In the genomic region with DNA sequence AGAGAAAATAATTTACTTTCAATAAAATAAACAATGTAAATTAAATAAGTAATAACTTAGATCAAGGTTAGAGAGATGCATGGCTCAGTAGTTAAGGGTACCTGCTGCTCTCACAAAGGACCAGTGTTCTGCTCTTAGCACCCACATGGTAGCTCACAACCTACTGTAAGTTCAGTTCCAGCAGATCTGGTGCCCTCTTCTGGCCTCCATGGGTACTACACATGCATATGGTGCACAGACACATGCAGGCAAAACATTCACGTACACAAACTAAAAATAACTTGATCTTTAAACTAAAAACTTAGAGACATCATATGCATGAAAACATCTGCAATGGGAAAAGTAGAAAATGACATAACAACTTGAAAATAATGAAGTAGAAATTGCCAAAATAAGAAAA, we compare ENCODE assay signal across 19 mouse cellular contexts.
DNase-seq lines count a peak whose midpoint lies in the region; ATAC-seq and TF ChIP-seq lines count a peak whose summit lies in the region.
"Had no signal": no experiment of that assay in that cellular context is flagged by ENCODE, and none has a peak within 500 bp of the region (broad histone marks: within the 10 kb centered on the region; RNA-seq: fewer than 3 reads in every experiment).

No protein-coding gene starts in this region.

- H3K4me1 ChIP-seq in heart, adult 2 months (ENCODE audit: control insufficient read depth, insufficient read depth, low read length): no peaks in the 10 kb centered on the region
- H3K4me1 ChIP-seq in lung, postnatal 0 days (ENCODE audit: insufficient read depth, low read depth, low read length): no peaks in the 10 kb centered on the region
- H3K4me1 ChIP-seq in lung, adult 2 months (ENCODE audit: control insufficient read depth, insufficient read depth, low read length): no peaks in the 10 kb centered on the region
- H3K4me1 ChIP-seq in G1E (ENCODE audit: insufficient read depth, low read depth, low read length): no peaks in the 10 kb centered on the region
- H3K4me1 ChIP-seq in midbrain, embryonic 16.5 days (ENCODE audit: control insufficient read depth, insufficient read depth, low read length): no peaks in the 10 kb centered on the region
- H3K4me1 ChIP-seq: embryonic facial prominence, embryonic 13.5 days; limb, embryonic 13.5 days; midbrain, embryonic 12.5 days had no signal

- H3K9ac ChIP-seq in heart, adult 2 months (ENCODE audit: low read depth, low read length): no peak overlapping the region
- H3K9ac ChIP-seq in lung, postnatal 0 days (replicated peaks; ENCODE audit: low read depth): no peak overlapping the region
- no peak overlapping the region for H3K9ac ChIP-seq in midbrain, embryonic 16.5 days (ENCODE audit: low read depth, low read length)
- H3K9ac ChIP-seq: embryonic facial prominence, embryonic 13.5 days; limb, embryonic 13.5 days; midbrain, embryonic 12.5 days had no signal

- 85% methylated on average over 1 of the region's 1 CpGs for WGBS in heart, adult 2 months
- 89% methylated on average over 1 of the region's 1 CpGs for WGBS in lung, postnatal 0 days
- 86% methylated on average over 1 of the region's 1 CpGs for WGBS in lung, adult 2 months
- WGBS in midbrain, embryonic 16.5 days: 83% methylated on average over 1 of the region's 1 CpGs

- TF ChIP-seq POLR2A in heart, adult 2 months (IDR thresholded peaks at IDR 0.05; ENCODE audit: insufficient read depth, low read depth, low read length): no peak
- TF ChIP-seq POLR2A in lung, adult 2 months (IDR thresholded peaks at IDR 0.05; ENCODE audit: borderline replicate concordance, extremely low read depth, low read depth, low read length): no peak

- H3K4me3 ChIP-seq in heart, adult 2 months: no peak overlapping the region
- H3K4me3 ChIP-seq in lung, postnatal 0 days (ENCODE audit: low read depth, low read length): no peak overlapping the region
- H3K4me3 ChIP-seq in lung, adult 2 months (replicated peaks; ENCODE audit: extremely low read depth, low read depth, low read length): no peak overlapping the region
- H3K4me3 ChIP-seq in G1E (ENCODE audit: low read depth, low read length): no peak overlapping the region
- no peak overlapping the region for H3K4me3 ChIP-seq in midbrain, embryonic 16.5 days (ENCODE audit: low read depth, low read length)
- H3K4me3 ChIP-seq: embryonic facial prominence, embryonic 13.5 days; limb, embryonic 13.5 days; midbrain, embryonic 12.5 days had no signal

- DNase-seq in heart, adult 2 months: no peak
- no peak for DNase-seq in heart, postnatal 36 days
- DNase-seq in lung, postnatal 0 days (ENCODE audit: low spot score): no peak
- DNase-seq in lung, adult 2 months: no peak
- no peak for DNase-seq in G1E (ENCODE audit: low spot score)
- DNase-seq in splenic B cell, adult 2 months (ENCODE audit: low read depth, low spot score): peak; percentile 6
- DNase-seq in gastrocnemius, adult 8-10 months (ENCODE audit: low spot score in 2 of 2): no peak
- DNase-seq: adrenal gland, postnatal 14 days; cerebellum, postnatal 36 days; kidney, adult 18-20 months; kidney, postnatal 36 days; layer of hippocampus, postnatal 36 days; lung, postnatal 14 days; right cerebral cortex, postnatal 14 days; thymus, postnatal 25 days had no signal

- no peak for TF ChIP-seq EP300 in heart, adult 2 months (IDR thresholded peaks at IDR 0.05; ENCODE audit: insufficient read depth, low read depth, low read length)
- no peak for TF ChIP-seq EP300 in lung, postnatal 0 days (IDR thresholded peaks at IDR 0.05)

- no peaks in the 10 kb centered on the region for H3K9me3 ChIP-seq in lung, postnatal 0 days (ENCODE audit: low read length)
- H3K9me3 ChIP-seq in G1E (replicated peaks): peaks cover 5% of the 10 kb centered on the region
- 0 out of 2 replicates have a peak, but pooled peaks cover 2% of the 10 kb centered on the region for H3K9me3 ChIP-seq in midbrain, embryonic 16.5 days (replicated peaks; ENCODE audit: control insufficient read depth, low read length, poor library complexity, severe bottlenecking)

- ATAC-seq in lung, postnatal 0 days: no peak
- ATAC-seq in G1E (ENCODE audit: extremely low read depth, insufficient number of reproducible peaks, low FRiP score, poor library complexity, severe bottlenecking): no peak
- no peak for ATAC-seq in midbrain, embryonic 16.5 days

- no peak overlapping the region for H3K4me2 ChIP-seq in lung, postnatal 0 days (replicated peaks; ENCODE audit: low read depth, low read length)
- no peak overlapping the region for H3K4me2 ChIP-seq in midbrain, embryonic 16.5 days (ENCODE audit: low read length)
- H3K4me2 ChIP-seq: embryonic facial prominence, embryonic 13.5 days; limb, embryonic 13.5 days; midbrain, embryonic 12.5 days had no signal

- no peaks in the 10 kb centered on the region for H3K79me2 ChIP-seq in heart, adult 2 months (replicated peaks; ENCODE audit: control insufficient read depth, insufficient read depth, low read length)

- no peaks in the 10 kb centered on the region for H3K36me3 ChIP-seq in heart, adult 2 months (ENCODE audit: control insufficient read depth, insufficient read depth, low read length)
- H3K36me3 ChIP-seq in lung, postnatal 0 days (ENCODE audit: insufficient read depth, low read length): no peaks in the 10 kb centered on the region
- H3K36me3 ChIP-seq in G1E (replicated peaks): no peaks in the 10 kb centered on the region
- no peaks in the 10 kb centered on the region for H3K36me3 ChIP-seq in splenic B cell, adult 2 months (ENCODE audit: control insufficient read depth, insufficient read depth, low read length, poor library complexity, severe bottlenecking)
- no peaks in the 10 kb centered on the region for H3K36me3 ChIP-seq in midbrain, embryonic 16.5 days (ENCODE audit: control insufficient read depth, insufficient read depth, low read length)
- H3K36me3 ChIP-seq: embryonic facial prominence, embryonic 13.5 days; limb, embryonic 13.5 days; midbrain, embryonic 12.5 days had no signal

- peak; percentile 35 for TF ChIP-seq CTCF in heart, adult 2 months (IDR thresholded peaks at IDR 0.05)
- peak; percentile 13; the same call in 1 of the 2 replicates for TF ChIP-seq CTCF in lung, postnatal 0 days (IDR thresholded peaks at IDR 0.05)
- no peak for TF ChIP-seq CTCF in lung, adult 2 months (IDR thresholded peaks at IDR 0.05; ENCODE audit: insufficient read depth, low read length)
- TF ChIP-seq CTCF in G1E (IDR thresholded peaks at IDR 0.05; ENCODE audit: low read depth, low read length): peak; percentile 40; the same call in 1 of the 2 replicates

- no peaks in the 10 kb centered on the region for H3K27me3 ChIP-seq in heart, adult 2 months (ENCODE audit: control insufficient read depth, insufficient read depth, low read length)
- H3K27me3 ChIP-seq in lung, postnatal 0 days (replicated peaks; ENCODE audit: insufficient read depth, low read length): no peaks in the 10 kb centered on the region
- no peaks in the 10 kb centered on the region for H3K27me3 ChIP-seq in G1E (ENCODE audit: insufficient read depth, low read length)
- no peaks in the 10 kb centered on the region for H3K27me3 ChIP-seq in splenic B cell, adult 2 months (ENCODE audit: control insufficient read depth, insufficient read depth, low read length, poor library complexity, severe bottlenecking)
- H3K27me3 ChIP-seq in midbrain, embryonic 16.5 days (ENCODE audit: control insufficient read depth, insufficient read depth, low read depth, low read length): no peaks in the 10 kb centered on the region
- H3K27me3 ChIP-seq: embryonic facial prominence, embryonic 13.5 days; limb, embryonic 13.5 days; midbrain, embryonic 12.5 days had no signal

- no peak overlapping the region for H3K27ac ChIP-seq in heart, adult 2 months
- H3K27ac ChIP-seq in lung, postnatal 0 days (ENCODE audit: low read length): no peak overlapping the region
- no peak overlapping the region for H3K27ac ChIP-seq in midbrain, embryonic 16.5 days (ENCODE audit: low read length)
- H3K27ac ChIP-seq: embryonic facial prominence, embryonic 13.5 days; limb, embryonic 13.5 days; midbrain, embryonic 12.5 days had no signal

- intact Hi-C loops in heart, adult 2 months (cut with DNase I): no loop called here
- intact Hi-C loops in heart, postnatal 36 days (cut with DNase I): no loop called here
